Mouse (Mus musculus): ENCODE measurements around the gene 4933409G03Rik. TPM values are rescaled to one million over a fixed set of nuclear protein-coding genes. Genes with fewer than 3 reads are reported as not detected.

4933409G03Rik gene
- not detected for polyA plus RNA-seq (2017; shearing (Covaris generic))

DNA sequence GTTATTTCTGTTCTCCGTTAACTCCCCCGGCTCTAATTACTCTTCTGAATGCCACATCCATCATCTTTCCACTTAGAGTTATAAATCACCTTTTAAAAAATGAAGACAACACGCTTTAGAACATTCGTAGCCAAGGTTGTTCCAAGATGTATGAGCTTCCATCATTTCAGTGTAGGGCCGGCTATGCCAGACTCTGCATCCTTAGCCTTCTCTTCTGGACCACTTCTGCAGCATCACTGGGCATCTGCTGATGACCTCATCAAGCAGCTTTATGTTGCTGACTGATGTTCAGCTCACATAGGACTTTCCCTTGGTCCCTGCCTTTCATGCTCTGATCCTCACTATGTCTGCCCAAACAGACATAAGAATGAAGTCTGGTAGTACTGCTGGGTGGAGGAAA is at the start of gene 4933409G03Rik:
Gene 4933409G03Rik (plus strand): TSS at position 301 of the 400 bp plus-strand sequence.

GRCm38 (mm10) chr2:68656186-68656585 is 74.0 kb downstream of the 4933409G03Rik start, which contains the start of gene 4932414N04Rik:
4932414N04Rik (plus strand) TSS chr2:68656486.

Other genes starting within 250 kb of the 4933409G03Rik start
- 49.1 TPM for gene Stk39, start 110.1 kb upstream of the 4933409G03Rik start, polyA plus RNA-seq (2017; shearing (Covaris generic))
- not detected for gene 4932414N04Rik, start 74.1 kb downstream of the 4933409G03Rik start, polyA plus RNA-seq (2017; shearing (Covaris generic))

All from CD4-positive, CD25-positive, alpha-beta regulatory T cell (primary cell).